Mouse (Mus musculus) lung, postnatal 36 days (tissue): Measurements from ENCODE around the gene Fkbp6.
A peak's percentile ranks its signal among the peaks of the same experiment; 100 is the strongest.

Experiments used
- DNase-seq: peaks from one replicate; pipeline ENCODE4 v3.0.0; 2022; ENCODE audit warnings: mixed read lengths

The Fkbp6 gene

GRCm38 (mm10) chr5:135271563-135272165 lies 78.2 kb downstream of the Fkbp6 start:
- DNase-seq, result no peak

GRCm38 (mm10) chr5:135270361-135270760 lies 79.5 kb downstream of the Fkbp6 start:
- DNase-seq, result no peak

- no peak for DNase-seq
These were observed 80.4 kb downstream of the Fkbp6 start for GRCm38 (mm10) chr5:135269451-135269850.

- DNase-seq, result peak; percentile 54
These were observed 85.3 kb downstream of the Fkbp6 start for GRCm38 (mm10) chr5:135264548-135264947.

GRCm38 (mm10) chr5:135263866-135264503 lies 85.9 kb downstream of the Fkbp6 start:
- DNase-seq, result peak; percentile 59

- no peak for DNase-seq
These were observed 91.3 kb downstream of the Fkbp6 start for GRCm38 (mm10) chr5:135258280-135259150.

- peak; percentile 14 for DNase-seq
These were observed 92.3 kb downstream of the Fkbp6 start for GRCm38 (mm10) chr5:135257559-135257958.

- no peak for DNase-seq
These were observed 93.7 kb downstream of the Fkbp6 start for GRCm38 (mm10) chr5:135256166-135256565.

- DNase-seq, result no peak
These were observed 96.0 kb downstream of the Fkbp6 start for GRCm38 (mm10) chr5:135253741-135254401.

GRCm38 (mm10) chr5:135251079-135251454 lies 98.8 kb downstream of the Fkbp6 start, which contains the start of gene Fzd9:
Gene Fzd9, minus strand, starts transcription at chr5:135251230.
- DNase-seq, result peak; percentile 83

GRCm38 (mm10) chr5:135250186-135251078 lies 99.4 kb downstream of the Fkbp6 start:
- no peak for DNase-seq

- no peak for DNase-seq
These were observed 100.7 kb downstream of the Fkbp6 start for GRCm38 (mm10) chr5:135248956-135249676.

- DNase-seq, result no peak
These were observed 102.5 kb downstream of the Fkbp6 start for GRCm38 (mm10) chr5:135247337-135247736.

- no peak for DNase-seq
These were observed 103.3 kb downstream of the Fkbp6 start for GRCm38 (mm10) chr5:135246531-135246930.

- no peak for DNase-seq
These were observed 106.7 kb downstream of the Fkbp6 start for GRCm38 (mm10) chr5:135243166-135243565.

GRCm38 (mm10) chr5:135242608-135243007 lies 107.2 kb downstream of the Fkbp6 start:
- no peak for DNase-seq

GRCm38 (mm10) chr5:135242136-135242535 lies 107.7 kb downstream of the Fkbp6 start:
- no peak for DNase-seq
